Mouse (Mus musculus): ENCODE measurements at regions not wholly inside any gene's neighbourhood (a gene's known extent, or its start where the extent isn't known, plus 50 kb on each side); places are given as distances from the start of the nearest gene placed in this dataset.

DNA sequence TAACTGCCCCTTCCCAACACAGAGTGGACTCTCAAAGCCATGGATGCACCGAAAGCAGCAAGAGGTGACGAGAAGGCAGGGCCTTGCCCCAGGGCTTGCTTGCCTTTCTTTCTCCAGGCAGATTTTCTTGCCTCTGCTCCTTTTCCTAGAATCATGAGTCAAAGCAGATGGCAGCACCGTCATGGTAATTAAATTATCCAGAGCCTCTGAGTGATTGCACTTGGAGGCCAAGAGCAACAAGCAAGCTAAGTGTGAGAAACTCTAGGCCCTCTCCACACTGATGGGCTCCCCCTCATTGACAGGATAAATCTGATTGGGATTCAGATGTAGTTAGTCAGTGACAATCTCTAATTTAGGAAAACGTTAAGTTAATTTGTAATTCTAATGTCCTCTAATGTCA, 427.5 kb downstream of the Glrx3 start:
- no peak overlapping the region for H3K9ac ChIP-seq (ENCODE audit: low read length)
- H3K27ac ChIP-seq (ENCODE audit: low read length): no peak overlapping the region
- no peak for ATAC-seq (replicated peaks; ENCODE audit: extremely low read depth, insufficient read depth, low FRiP score)
- H3K4me1 ChIP-seq (ENCODE audit: control insufficient read depth, insufficient read depth, low read length): no peaks in the 10 kb centered on the region
- H3K4me3 ChIP-seq (ENCODE audit: low read length): no peak overlapping the region
- no peak overlapping the region for H3K4me2 ChIP-seq (ENCODE audit: low read depth, low read length)
- 48% methylated on average over 4 of the region's 4 CpGs for WGBS
- no peaks in the 10 kb centered on the region for H3K36me3 ChIP-seq (ENCODE audit: control insufficient read depth, insufficient read depth)
- H3K27me3 ChIP-seq (ENCODE audit: control insufficient read depth, insufficient read depth, low read length): no peaks in the 10 kb centered on the region; the same call in 1 of the 2 replicates
- no peaks in the 10 kb centered on the region for H3K9me3 ChIP-seq (replicated peaks; ENCODE audit: control insufficient read depth, low read length)

DNA sequence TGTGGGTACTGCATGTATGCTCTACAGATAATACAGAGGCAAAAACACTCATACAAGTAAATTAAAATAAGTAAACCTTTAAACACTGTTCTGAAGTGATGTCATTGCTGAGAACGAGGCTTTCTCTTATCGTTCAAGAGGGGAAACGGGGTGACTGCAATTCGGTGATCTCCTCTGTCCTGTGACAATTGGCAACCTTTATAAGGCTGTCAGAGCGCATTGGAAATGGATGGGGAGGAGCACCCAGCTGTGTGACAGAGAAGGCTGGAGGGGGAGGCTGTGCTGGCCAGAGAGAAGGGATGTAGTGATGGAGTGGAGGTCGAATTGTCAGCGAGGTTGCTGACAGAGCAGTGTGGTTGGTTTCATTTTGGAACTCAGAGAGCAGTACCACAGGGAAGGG, 428.0 kb downstream of the Glrx3 start:
- Histone ChIP-seq H3K4me3 (ENCODE audit: low read length) (no peak overlapping the region), H3K4me2 (ENCODE audit: low read depth, low read length) (no peak overlapping the region), H3K4me1 (ENCODE audit: control insufficient read depth, insufficient read depth, low read length) (no peaks in the 10 kb centered on the region), H3K9ac (ENCODE audit: low read length) (no peak overlapping the region), H3K36me3 (ENCODE audit: control insufficient read depth, insufficient read depth) (no peaks in the 10 kb centered on the region), H3K9me3 (replicated peaks; ENCODE audit: control insufficient read depth, low read length) (no peaks in the 10 kb centered on the region), H3K27me3 (ENCODE audit: control insufficient read depth, insufficient read depth, low read length) (no peaks in the 10 kb centered on the region; the same call in 1 of the 2 replicates), H3K27ac (ENCODE audit: low read length) (no peak overlapping the region)
- no peak for ATAC-seq (replicated peaks; ENCODE audit: extremely low read depth, insufficient read depth, low FRiP score)
- WGBS: 44% methylated on average over 7 of the region's 7 CpGs

DNA sequence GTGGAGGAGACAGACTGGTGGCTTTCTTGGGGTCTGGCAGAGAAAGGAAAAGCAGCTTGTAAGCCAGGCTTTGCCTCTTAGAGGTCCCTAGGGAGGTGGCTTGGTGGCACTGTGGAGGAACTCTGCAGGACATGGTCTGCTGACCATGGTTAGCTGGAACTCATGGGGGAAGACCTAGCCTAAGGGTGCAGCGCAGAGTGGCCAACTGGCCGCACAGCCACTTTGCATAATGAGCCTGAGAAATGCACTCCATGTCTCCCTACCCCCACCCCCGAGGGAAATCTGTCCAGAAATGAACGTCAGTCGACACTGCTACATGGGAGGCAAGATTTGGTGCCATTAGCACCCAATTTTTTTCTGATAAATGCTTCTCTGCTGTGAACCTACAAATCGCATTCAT, 429.5 kb downstream of the Glrx3 start:
- H3K4me2 ChIP-seq (ENCODE audit: low read depth, low read length): no peak overlapping the region
- no peaks in the 10 kb centered on the region for H3K9me3 ChIP-seq (replicated peaks; ENCODE audit: control insufficient read depth, low read length)
- 70% methylated on average over 6 of the region's 6 CpGs for WGBS
- H3K4me3 ChIP-seq (ENCODE audit: low read length): no peak overlapping the region
- no peak for ATAC-seq (replicated peaks; ENCODE audit: extremely low read depth, insufficient read depth, low FRiP score)
- no peaks in the 10 kb centered on the region for H3K36me3 ChIP-seq (ENCODE audit: control insufficient read depth, insufficient read depth)
- H3K27me3 ChIP-seq (ENCODE audit: control insufficient read depth, insufficient read depth, low read length): no peaks in the 10 kb centered on the region
- no peaks in the 10 kb centered on the region for H3K4me1 ChIP-seq (ENCODE audit: control insufficient read depth, insufficient read depth, low read length)
- H3K9ac ChIP-seq (ENCODE audit: low read length): no peak overlapping the region
- H3K27ac ChIP-seq (ENCODE audit: low read length): no peak overlapping the region

DNA sequence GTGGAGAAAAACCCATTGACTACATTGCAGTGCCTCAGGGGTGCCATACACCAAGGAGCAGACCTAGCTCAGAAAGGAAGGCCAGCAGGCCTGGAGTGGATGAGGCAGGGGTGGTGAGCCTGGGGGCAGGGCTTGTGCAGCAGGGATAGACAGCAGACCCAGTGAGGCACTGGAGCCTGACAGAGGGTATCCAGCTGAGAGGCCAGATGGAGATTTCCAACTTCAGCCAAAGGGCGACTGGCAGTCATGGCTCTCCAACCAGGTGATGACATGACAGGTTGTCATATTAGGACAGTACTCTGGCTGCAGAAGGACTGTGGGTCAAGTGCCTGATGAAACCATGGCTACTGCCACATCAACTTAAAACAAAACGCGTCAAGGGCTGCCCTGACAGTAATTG, 431.1 kb downstream of the Glrx3 start:
- no peak overlapping the region for H3K27ac ChIP-seq (ENCODE audit: low read length)
- no peak overlapping the region for H3K9ac ChIP-seq (ENCODE audit: low read length)
- H3K9me3 ChIP-seq (replicated peaks; ENCODE audit: control insufficient read depth, low read length): no peaks in the 10 kb centered on the region
- H3K27me3 ChIP-seq (ENCODE audit: control insufficient read depth, insufficient read depth, low read length): no peaks in the 10 kb centered on the region
- H3K4me2 ChIP-seq (ENCODE audit: low read depth, low read length): no peak overlapping the region
- H3K4me1 ChIP-seq (ENCODE audit: control insufficient read depth, insufficient read depth, low read length): no peaks in the 10 kb centered on the region
- 60% methylated on average over 3 of the region's 3 CpGs for WGBS
- no peak overlapping the region for H3K4me3 ChIP-seq (ENCODE audit: low read length)
- H3K36me3 ChIP-seq (ENCODE audit: control insufficient read depth, insufficient read depth): no peaks in the 10 kb centered on the region
- no peak for ATAC-seq (replicated peaks; ENCODE audit: extremely low read depth, insufficient read depth, low FRiP score)

DNA sequence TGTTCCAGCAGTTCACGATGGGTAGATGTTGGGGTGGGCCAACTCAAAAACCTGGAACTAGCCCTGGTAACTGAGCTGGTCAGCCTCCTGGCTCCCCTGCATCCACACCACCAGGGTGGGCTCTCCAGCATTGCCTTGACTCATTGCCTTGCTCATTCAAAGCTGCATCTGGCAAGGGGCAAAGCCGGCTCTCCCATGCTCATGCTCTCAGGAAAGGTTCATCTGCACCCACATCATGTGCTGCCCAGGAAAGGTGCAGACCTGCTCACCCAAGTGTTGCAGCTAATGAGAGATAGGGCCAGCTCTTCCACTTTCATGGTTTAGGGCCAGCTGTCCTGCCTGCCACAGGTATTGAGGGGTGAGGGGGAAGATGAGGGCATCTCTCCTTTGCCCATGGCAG, 437.9 kb downstream of the Glrx3 start:
- no peak for ATAC-seq (replicated peaks; ENCODE audit: extremely low read depth, insufficient read depth, low FRiP score)
- H3K9ac ChIP-seq (ENCODE audit: low read length): no peak overlapping the region
- no peaks in the 10 kb centered on the region for H3K4me1 ChIP-seq (ENCODE audit: control insufficient read depth, insufficient read depth, low read length)
- no peaks in the 10 kb centered on the region for H3K9me3 ChIP-seq (replicated peaks; ENCODE audit: control insufficient read depth, low read length)
- no peak overlapping the region for H3K4me2 ChIP-seq (ENCODE audit: low read depth, low read length)
- H3K27me3 ChIP-seq (ENCODE audit: control insufficient read depth, insufficient read depth, low read length): no peaks in the 10 kb centered on the region
- no peak overlapping the region for H3K27ac ChIP-seq (ENCODE audit: low read length)
- no peak overlapping the region for H3K4me3 ChIP-seq (ENCODE audit: low read length)
- H3K36me3 ChIP-seq (ENCODE audit: control insufficient read depth, insufficient read depth): no peaks in the 10 kb centered on the region
- WGBS: 85% methylated on average over 2 of the region's 2 CpGs

DNA sequence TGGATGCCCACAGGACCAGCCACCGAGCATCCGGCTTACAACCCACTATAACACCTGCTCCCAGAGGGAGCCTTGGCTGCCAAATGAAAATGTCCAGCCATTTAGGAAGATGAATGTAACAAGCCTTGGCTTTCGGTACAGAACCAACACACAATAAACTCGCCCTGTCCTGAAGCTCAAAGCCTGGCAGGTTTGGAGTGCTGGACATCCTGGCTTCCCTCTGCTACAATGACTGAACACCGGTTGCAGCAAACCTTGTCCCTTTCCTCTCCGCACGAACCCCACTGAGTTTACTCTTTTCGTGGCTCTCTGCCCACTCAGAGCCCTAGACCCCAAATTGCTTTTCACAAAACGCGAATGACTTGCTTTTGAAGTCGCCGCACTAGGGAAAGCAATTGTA, 441.9 kb downstream of the Glrx3 start:
- no peaks in the 10 kb centered on the region for H3K27me3 ChIP-seq (ENCODE audit: control insufficient read depth, insufficient read depth, low read length)
- no peaks in the 10 kb centered on the region for H3K9me3 ChIP-seq (replicated peaks; ENCODE audit: control insufficient read depth, low read length)
- no peak overlapping the region for H3K27ac ChIP-seq (ENCODE audit: low read length)
- 87% methylated on average over 12 of the region's 12 CpGs for WGBS
- no peaks in the 10 kb centered on the region for H3K4me1 ChIP-seq (ENCODE audit: control insufficient read depth, insufficient read depth, low read length)
- no peak overlapping the region for H3K9ac ChIP-seq (ENCODE audit: low read length)
- no peak overlapping the region for H3K4me3 ChIP-seq (ENCODE audit: low read length)
- ATAC-seq (replicated peaks; ENCODE audit: extremely low read depth, insufficient read depth, low FRiP score): no peak
- no peak overlapping the region for H3K4me2 ChIP-seq (ENCODE audit: low read depth, low read length)
- no peaks in the 10 kb centered on the region for H3K36me3 ChIP-seq (ENCODE audit: control insufficient read depth, insufficient read depth)

DNA sequence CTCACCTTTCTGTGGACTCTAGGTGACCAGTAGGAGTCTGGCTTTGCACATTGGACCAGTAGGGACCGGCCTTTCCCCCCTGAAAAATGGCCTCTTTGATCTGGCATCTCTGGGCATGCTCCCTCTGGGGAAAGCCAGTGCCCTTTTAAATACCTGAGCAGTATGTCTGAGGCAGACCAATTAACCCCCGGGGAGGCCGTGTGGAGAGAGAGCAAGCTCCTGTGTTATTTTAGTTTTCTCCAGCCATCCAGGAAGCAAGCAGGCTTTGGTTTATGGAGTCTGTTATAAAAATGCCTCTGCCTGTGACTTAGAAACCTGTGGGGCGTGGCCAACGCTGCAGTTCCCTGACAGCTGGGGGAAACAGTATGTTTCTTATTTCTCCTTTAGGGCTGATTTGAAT, 445.5 kb downstream of the Glrx3 start:
- ATAC-seq (replicated peaks; ENCODE audit: extremely low read depth, insufficient read depth, low FRiP score): no peak

DNA sequence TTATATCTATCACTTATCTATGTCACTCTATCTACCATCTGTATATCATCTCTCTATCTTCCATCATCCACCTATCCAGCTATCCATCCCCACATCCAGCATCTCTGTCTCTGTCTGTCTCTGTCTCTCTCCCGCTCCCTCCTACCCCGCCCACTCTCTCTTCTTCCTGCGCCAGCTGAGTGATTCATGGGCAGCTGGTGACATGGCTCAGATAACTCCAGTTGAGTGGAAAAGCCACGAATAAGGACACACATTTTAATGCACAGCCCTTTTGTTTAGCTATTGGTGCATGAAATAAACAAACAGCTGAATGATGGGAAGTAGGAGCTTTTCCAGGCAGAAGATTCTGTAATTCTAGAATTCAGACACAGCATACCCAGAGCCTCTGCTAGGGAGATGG, 446.3 kb downstream of the Glrx3 start:
- 64% methylated on average over 4 of the region's 4 CpGs for WGBS
- no peaks in the 10 kb centered on the region for H3K36me3 ChIP-seq (ENCODE audit: control insufficient read depth, insufficient read depth)
- H3K4me2 ChIP-seq (ENCODE audit: low read depth, low read length): no peak overlapping the region

More for the DNA sequence above, 445.5 kb downstream of the Glrx3 start:
- 47% methylated on average over 5 of the region's 5 CpGs for WGBS
- Histone ChIP-seq H3K4me1 (ENCODE audit: control insufficient read depth, insufficient read depth, low read length) (no peaks in the 10 kb centered on the region), H3K4me2 (ENCODE audit: low read depth, low read length) (no peak overlapping the region), H3K4me3 (ENCODE audit: low read length) (no peak overlapping the region), H3K9ac (ENCODE audit: low read length) (no peak overlapping the region), H3K9me3 (replicated peaks; ENCODE audit: control insufficient read depth, low read length) (no peaks in the 10 kb centered on the region), H3K27ac (ENCODE audit: low read length) (no peak overlapping the region), H3K27me3 (ENCODE audit: control insufficient read depth, insufficient read depth, low read length) (no peaks in the 10 kb centered on the region), H3K36me3 (ENCODE audit: control insufficient read depth, insufficient read depth) (no peaks in the 10 kb centered on the region)

DNA sequence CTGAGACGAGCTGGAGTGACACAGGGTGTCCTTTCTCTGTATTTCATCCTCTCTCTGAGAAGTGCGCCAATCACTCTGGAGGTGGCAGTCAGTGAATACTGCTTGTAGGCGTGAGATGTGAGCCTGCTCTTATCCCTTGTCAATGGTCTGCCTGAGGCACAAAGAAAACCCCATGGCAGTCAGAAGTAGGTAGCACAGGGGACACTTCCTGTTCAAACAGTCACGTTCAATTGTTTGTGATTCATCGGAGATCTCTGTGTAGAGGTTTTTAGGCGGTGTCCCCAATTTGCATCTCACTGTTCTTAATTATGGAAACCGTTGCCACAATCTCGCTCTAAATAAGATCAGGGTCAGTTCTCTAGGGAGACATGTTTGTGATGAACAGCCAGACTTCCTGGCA, 447.7 kb downstream of the Glrx3 start:
- 65% methylated on average over 8 of the region's 8 CpGs for WGBS

More for the DNA sequence above, 446.3 kb downstream of the Glrx3 start:
- Histone ChIP-seq H3K27ac (ENCODE audit: low read length) (no peak overlapping the region), H3K4me1 (ENCODE audit: control insufficient read depth, insufficient read depth, low read length) (no peaks in the 10 kb centered on the region), H3K27me3 (ENCODE audit: control insufficient read depth, insufficient read depth, low read length) (no peaks in the 10 kb centered on the region), H3K9me3 (replicated peaks; ENCODE audit: control insufficient read depth, low read length) (no peaks in the 10 kb centered on the region), H3K4me3 (ENCODE audit: low read length) (no peak overlapping the region), H3K9ac (ENCODE audit: low read length) (no peak overlapping the region)
- no peak for ATAC-seq (replicated peaks; ENCODE audit: extremely low read depth, insufficient read depth, low FRiP score)

DNA sequence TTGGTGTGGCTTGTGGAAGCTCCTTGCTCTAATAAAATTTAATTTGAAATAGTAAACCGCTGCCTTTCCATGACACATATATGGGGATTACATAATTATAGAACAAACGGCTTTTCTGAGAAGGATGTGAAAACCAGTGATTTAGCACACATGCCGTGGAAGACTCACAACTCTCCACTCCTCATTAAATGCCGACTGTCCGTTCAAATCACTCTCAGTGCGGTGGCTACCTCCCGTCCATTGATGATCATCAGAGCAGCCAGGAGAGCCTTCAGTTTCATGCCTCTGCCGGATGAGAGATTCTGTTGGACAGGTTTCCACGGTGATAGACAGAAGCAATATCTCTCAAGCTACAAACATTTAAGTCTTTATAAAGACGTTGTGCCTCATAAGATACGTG, 451.3 kb downstream of the Glrx3 start:
- Histone ChIP-seq H3K4me1 (ENCODE audit: control insufficient read depth, insufficient read depth, low read length) (no peaks in the 10 kb centered on the region), H3K27me3 (ENCODE audit: control insufficient read depth, insufficient read depth, low read length) (no peaks in the 10 kb centered on the region), H3K9me3 (replicated peaks; ENCODE audit: control insufficient read depth, low read length) (no peaks in the 10 kb centered on the region), H3K9ac (ENCODE audit: low read length) (no peak overlapping the region), H3K4me2 (ENCODE audit: low read depth, low read length) (no peak overlapping the region), H3K27ac (ENCODE audit: low read length) (no peak overlapping the region), H3K36me3 (ENCODE audit: control insufficient read depth, insufficient read depth) (no peaks in the 10 kb centered on the region), H3K4me3 (ENCODE audit: low read length) (no peak overlapping the region)
- ATAC-seq (replicated peaks; ENCODE audit: extremely low read depth, insufficient read depth, low FRiP score): no peak
- 83% methylated on average over 11 of the region's 11 CpGs for WGBS

More for the DNA sequence above, 447.7 kb downstream of the Glrx3 start:
- ATAC-seq (replicated peaks; ENCODE audit: extremely low read depth, insufficient read depth, low FRiP score): no peak
- Histone ChIP-seq H3K4me3 (ENCODE audit: low read length) (no peak overlapping the region), H3K9ac (ENCODE audit: low read length) (no peak overlapping the region), H3K9me3 (replicated peaks; ENCODE audit: control insufficient read depth, low read length) (no peaks in the 10 kb centered on the region), H3K36me3 (ENCODE audit: control insufficient read depth, insufficient read depth) (no peaks in the 10 kb centered on the region), H3K27ac (ENCODE audit: low read length) (no peak overlapping the region), H3K4me2 (ENCODE audit: low read depth, low read length) (no peak overlapping the region), H3K4me1 (ENCODE audit: control insufficient read depth, insufficient read depth, low read length) (no peaks in the 10 kb centered on the region), H3K27me3 (ENCODE audit: control insufficient read depth, insufficient read depth, low read length) (no peaks in the 10 kb centered on the region)

All from heart, embryonic 16.5 days (tissue).